Mouse (Mus musculus) bone marrow macrophage, adult 2 months (primary cell): Measurements from ENCODE around the gene Nckap5. TPM values are rescaled to one million over a fixed set of nuclear protein-coding genes. Genes with fewer than 3 reads are reported as not detected.

Source experiments
- H3K27ac ChIP-seq: 2 replicates; pipeline ENCODE4 v1.5.1; 2012; ENCODE audit warnings: low read depth, low read length; ENCODE audit not compliant: insufficient read depth
- H3K4me1 ChIP-seq: 2 replicates; pipeline ENCODE4 v1.6.1; 2012; ENCODE audit warnings: low read length; ENCODE audit not compliant: control insufficient read depth, insufficient read depth
- H3K4me3 ChIP-seq: 2 replicates; pipeline ENCODE4 v1.5.1; 2012; ENCODE audit warnings: mild to moderate bottlenecking, low read length, moderate library complexity; ENCODE audit not compliant: insufficient read depth
- CTCF ChIP-seq: IDR thresholded peaks from 2 replicates; pipeline ENCODE4 v1.5.1; 2012; ENCODE audit warnings: low read depth, mild to moderate bottlenecking, low read length, moderate library complexity
- POLR2A ChIP-seq: IDR thresholded peaks from 2 replicates; pipeline ENCODE4 v1.6.1; 2012; ENCODE audit warnings: mild to moderate bottlenecking, low read depth, low read length, borderline replicate concordance
- polyA plus RNA-seq: library from polyadenylated mRNA; stranded (reverse); fragments of >200 nt; gene quantifications from 2 replicates; pipeline ENCODE4 v1.2.4, GENCODE M21; 2012; ENCODE audit not compliant: missing spikeins, insufficient read depth, insufficient read length

Nckap5 gene
- polyA plus RNA-seq, 1 experiment = not detected

GRCm38 (mm10) chr1:126766971-126767370 lies 63.6 kb downstream of the Nckap5 start:
- Histone ChIP-seq H3K27ac (no peak overlapping the region), H3K4me3 (no peak overlapping the region), H3K4me1 (no peaks in the 10 kb centered on the region)
- no peak for TF ChIP-seq CTCF
- no peak for TF ChIP-seq POLR2A

GRCm38 (mm10) chr1:126765506-126766170 lies 65.0 kb downstream of the Nckap5 start:
- Histone ChIP-seq H3K4me3 (no peak overlapping the region), H3K4me1 (no peaks in the 10 kb centered on the region), H3K27ac (no peak overlapping the region)
- TF ChIP-seq POLR2A = no peak
- no peak for TF ChIP-seq CTCF

GRCm38 (mm10) chr1:126764201-126764600 lies 66.4 kb downstream of the Nckap5 start:
- Histone ChIP-seq H3K4me1 (no peaks in the 10 kb centered on the region), H3K27ac (no peak overlapping the region), H3K4me3 (no peak overlapping the region)
- TF ChIP-seq CTCF = no peak

- Histone ChIP-seq H3K4me1 (no peaks in the 10 kb centered on the region), H3K4me3 (no peak overlapping the region), H3K27ac (no peak overlapping the region)
- no peak for TF ChIP-seq POLR2A
Measured at GRCm38 (mm10) chr1:126763192-126763591, 67.4 kb downstream of the Nckap5 start.

- no peak for TF ChIP-seq CTCF
- TF ChIP-seq POLR2A = no peak
- H3K4me1 ChIP-seq = no peaks in the 10 kb centered on the region
- H3K27ac ChIP-seq = no peak overlapping the region
- no peak overlapping the region for H3K4me3 ChIP-seq
Measured at GRCm38 (mm10) chr1:126760386-126760785, 70.2 kb downstream of the Nckap5 start.

GRCm38 (mm10) chr1:126755682-126756081 lies 74.9 kb downstream of the Nckap5 start:
- TF ChIP-seq CTCF (no peak), POLR2A (no peak)
- H3K27ac ChIP-seq = no peak overlapping the region
- H3K4me1 ChIP-seq = no peaks in the 10 kb centered on the region
- H3K4me3 ChIP-seq = no peak overlapping the region

GRCm38 (mm10) chr1:126753611-126754010 lies 77.0 kb downstream of the Nckap5 start:
- Histone ChIP-seq H3K27ac (no peak overlapping the region), H3K4me3 (no peak overlapping the region), H3K4me1 (no peaks in the 10 kb centered on the region)
- TF ChIP-seq CTCF (no peak), POLR2A (no peak)

GRCm38 (mm10) chr1:126752247-126753037 lies 78.2 kb downstream of the Nckap5 start:
- Histone ChIP-seq H3K27ac (no peak overlapping the region), H3K4me1 (no peaks in the 10 kb centered on the region), H3K4me3 (no peak overlapping the region)
- TF ChIP-seq POLR2A (no peak), CTCF (no peak)

- Histone ChIP-seq H3K4me3 (no peak overlapping the region), H3K4me1 (no peaks in the 10 kb centered on the region), H3K27ac (no peak overlapping the region)
- TF ChIP-seq CTCF (no peak), POLR2A (no peak)
Measured at GRCm38 (mm10) chr1:126751137-126751536, 79.5 kb downstream of the Nckap5 start.

- Histone ChIP-seq H3K4me1 (no peaks in the 10 kb centered on the region), H3K4me3 (no peak overlapping the region), H3K27ac (no peak overlapping the region)
- TF ChIP-seq CTCF (no peak), POLR2A (no peak)
Measured at GRCm38 (mm10) chr1:126750156-126750555, 80.4 kb downstream of the Nckap5 start.

GRCm38 (mm10) chr1:126747914-126748313 lies 82.7 kb downstream of the Nckap5 start:
- TF ChIP-seq POLR2A (no peak), CTCF (no peak)
- H3K4me1 ChIP-seq = no peaks in the 10 kb centered on the region
- H3K4me3 ChIP-seq = no peak overlapping the region
- H3K27ac ChIP-seq = no peak overlapping the region
